Mouse (Mus musculus): Measurements from ENCODE around the gene Olfr981.

GRCm38 (mm10) chr9:40003365-40003764 lies 17.9 kb upstream of the Olfr981 start, which contains the start of gene Olfr979:
- TF ChIP-seq CTCF (IDR thresholded peaks at IDR 0.05; ENCODE audit: insufficient read depth, low read depth, low read length) (no peak), POLR2A (IDR thresholded peaks at IDR 0.05; ENCODE audit: insufficient read depth, low read depth, low read length) (no peak)
